Mouse (Mus musculus) lung, postnatal 0 days (tissue): Measurements from ENCODE around the gene Fam124a. TPM values are rescaled to one million over a fixed set of nuclear protein-coding genes. Genes with fewer than 3 reads are reported as not detected.

Experiments used
- ATAC-seq: fragments of 200-750 bp; cut with Nextera tagmentation; 2 replicates; pipeline ENCODE4 v1.8.0; 2017; ENCODE audit warnings: moderate library complexity
- DNase-seq: peaks from one replicate; pipeline ENCODE4 v3.0.0-alpha.2; 2016; ENCODE audit warnings: low spot score
- H3K27ac ChIP-seq: fragments of 300-500 bp; sonication (generic); 2 replicates; pipeline ENCODE4 v1.5.1; 2014; ENCODE audit warnings: antibody characterized with exemption, mild to moderate bottlenecking, low read length, mixed read lengths
- H3K27me3 ChIP-seq: fragments of 300-500 bp; sonication (generic); replicated peaks from 2 replicates; pipeline ENCODE4 v1.6.1; 2014; ENCODE audit warnings: low read length, mixed read lengths; ENCODE audit not compliant: insufficient read depth
- H3K36me3 ChIP-seq: fragments of 300-500 bp; sonication (generic); 2 replicates; pipeline ENCODE4 v1.6.1; 2014; ENCODE audit warnings: low read length, mixed read lengths; ENCODE audit not compliant: insufficient read depth
- H3K4me1 ChIP-seq: fragments of 300-500 bp; sonication (generic); 2 replicates; pipeline ENCODE4 v1.6.1; 2014; ENCODE audit warnings: antibody characterized with exemption, low read depth, low read length, mixed read lengths; ENCODE audit not compliant: insufficient read depth
- H3K4me2 ChIP-seq: fragments of 300-500 bp; sonication (generic); replicated peaks from 2 replicates; pipeline ENCODE4 v1.6.1; 2014; ENCODE audit warnings: low read depth, mild to moderate bottlenecking, low read length, moderate library complexity, mixed read lengths
- H3K4me3 ChIP-seq: fragments of 300-500 bp; sonication (generic); 2 replicates; pipeline ENCODE4 v1.5.1; 2014; ENCODE audit warnings: low read depth, low read length
- H3K9ac ChIP-seq: fragments of 300-500 bp; sonication (generic); replicated peaks from 2 replicates; pipeline ENCODE4 v1.6.1; 2014; ENCODE audit warnings: low read depth, mild to moderate bottlenecking
- H3K9me3 ChIP-seq: fragments of 300-500 bp; sonication (generic); 2 replicates; pipeline ENCODE4 v1.6.1; 2016; ENCODE audit warnings: low read length, mixed read lengths
- CTCF ChIP-seq: IDR thresholded peaks from 2 replicates; pipeline ENCODE4 v1.5.1; 2016; ENCODE audit warnings: antibody characterized with exemption, mild to moderate bottlenecking
- EP300 ChIP-seq: IDR thresholded peaks from 2 replicates; pipeline ENCODE4 v1.6.1; 2016; ENCODE audit warnings: antibody characterized with exemption, mild to moderate bottlenecking, control low read depth
- WGBS: fragments of 180-500 bp; shearing (Covaris S2); extraction: QIAGEN DNeasy Blood & Tissue Kit; methylation state at CpG from one replicate; pipeline ENCODE4 v1.1.7; 2014; 5-methylcytosine and 5-hydroxymethylcytosine counted together
- polyA plus RNA-seq: library from polyadenylated mRNA; unstranded; fragments of >200 nt; fragmentation: Nextera tagmentation; extraction: Ambion mirVana; gene quantifications from 2 replicates; pipeline ENCODE4 v1.2.1, GENCODE M21; 2015

The Fam124a gene
- polyA plus RNA-seq = 9.4 and 10.2 TPM in 2 replicates

GRCm38 (mm10) chr14:62555309-62555829, at the start of gene Fam124a:
Fam124a (plus strand) TSS chr14:62555737.
- TF ChIP-seq EP300 (no peak), CTCF (peak; percentile 39)
- peak; percentile 92 for ATAC-seq
- peak; percentile 92 for DNase-seq
- Histone ChIP-seq H3K27me3 (no peaks in the 10 kb centered on the region), H3K27ac (peak within 1 kb of the TSS; percentile 57), H3K4me2 (peak within 1 kb of the TSS; percentile 94), H3K9me3 (no peaks in the 10 kb centered on the region), H3K36me3 (no peaks in the 10 kb centered on the region), H3K4me3 (peak within 1 kb of the TSS; percentile 58), H3K9ac (peak within 1 kb of the TSS; percentile 62), H3K4me1 (peaks cover 12% of the 10 kb centered on the region; the same call in 1 of the 2 replicates)
- WGBS = under 1% methylated on average over 33 of the region's 51 CpGs

- DNase-seq = no peak
- TF ChIP-seq CTCF (no peak), EP300 (no peak)
- no peaks in the 10 kb centered on the region for H3K36me3 ChIP-seq
Measured at GRCm38 (mm10) chr14:62506261-62506660, 49.3 kb upstream of the Fam124a start.

GRCm38 (mm10) chr14:62509350-62509749, 46.2 kb upstream of the Fam124a start:
- Histone ChIP-seq H3K9me3 (no peaks in the 10 kb centered on the region), H3K36me3 (no peaks in the 10 kb centered on the region), H3K27me3 (no peaks in the 10 kb centered on the region), H3K4me2 (no peak overlapping the region), H3K27ac (no peak overlapping the region), H3K4me1 (no peaks in the 10 kb centered on the region), H3K4me3 (no peak overlapping the region), H3K9ac (no peak overlapping the region)
- DNase-seq (peak; percentile 11), ATAC-seq (no peak)
- TF ChIP-seq CTCF = no peak
- no peak for TF ChIP-seq EP300
- WGBS = 39% methylated on average over 3 of the region's 3 CpGs

More at GRCm38 (mm10) chr14:62506261-62506660, 49.3 kb upstream of the Fam124a start:
- Histone ChIP-seq H3K9me3 (no peaks in the 10 kb centered on the region), H3K4me3 (no peak overlapping the region), H3K27ac (no peak overlapping the region), H3K9ac (no peak overlapping the region), H3K4me2 (no peak overlapping the region), H3K4me1 (no peaks in the 10 kb centered on the region), H3K27me3 (no peaks in the 10 kb centered on the region)
- no peak for ATAC-seq
- WGBS = 79% methylated on average over 3 of the region's 3 CpGs

GRCm38 (mm10) chr14:62512845-62513244, 42.7 kb upstream of the Fam124a start:
- H3K4me3 ChIP-seq = no peak overlapping the region
- WGBS = 47% methylated on average over 1 of the region's 1 CpGs
- ATAC-seq (no peak), DNase-seq (no peak)
- H3K4me2 ChIP-seq = no peak overlapping the region
- no peaks in the 10 kb centered on the region for H3K27me3 ChIP-seq
- H3K27ac ChIP-seq = no peak overlapping the region
- H3K9me3 ChIP-seq = no peaks in the 10 kb centered on the region
- no peak for TF ChIP-seq EP300
- no peak for TF ChIP-seq CTCF
- H3K4me1 ChIP-seq = no peaks in the 10 kb centered on the region
- H3K9ac ChIP-seq = no peak overlapping the region
- no peaks in the 10 kb centered on the region for H3K36me3 ChIP-seq

- H3K9me3 ChIP-seq = no peaks in the 10 kb centered on the region
- WGBS = 57% methylated on average over 2 of the region's 2 CpGs
- H3K27me3 ChIP-seq = no peaks in the 10 kb centered on the region
- TF ChIP-seq EP300 (no peak), CTCF (no peak)
- H3K4me3 ChIP-seq = no peak overlapping the region
- no peak overlapping the region for H3K9ac ChIP-seq
- DNase-seq = no peak
- no peaks in the 10 kb centered on the region for H3K36me3 ChIP-seq
- no peak for ATAC-seq
- H3K4me2 ChIP-seq = no peak overlapping the region
- no peaks in the 10 kb centered on the region for H3K4me1 ChIP-seq
- H3K27ac ChIP-seq = no peak overlapping the region
Measured at GRCm38 (mm10) chr14:62530951-62531350, 24.6 kb upstream of the Fam124a start.

GRCm38 (mm10) chr14:62536127-62536526, 19.4 kb upstream of the Fam124a start:
- Histone ChIP-seq H3K36me3 (no peaks in the 10 kb centered on the region), H3K4me2 (no peak overlapping the region), H3K27ac (no peak overlapping the region), H3K9ac (no peak overlapping the region), H3K9me3 (no peaks in the 10 kb centered on the region), H3K4me3 (no peak overlapping the region), H3K27me3 (no peaks in the 10 kb centered on the region), H3K4me1 (no peaks in the 10 kb centered on the region)
- no peak for ATAC-seq
- no peak for DNase-seq
- TF ChIP-seq EP300 = no peak
- TF ChIP-seq CTCF = no peak
- 65% methylated on average over 5 of the region's 5 CpGs for whole genome bisulfite sequencing

- Histone ChIP-seq H3K4me3 (no peak overlapping the region), H3K36me3 (no peaks in the 10 kb centered on the region), H3K27ac (no peak overlapping the region), H3K4me2 (no peak overlapping the region), H3K4me1 (no peaks in the 10 kb centered on the region), H3K9me3 (no peaks in the 10 kb centered on the region), H3K9ac (no peak overlapping the region), H3K27me3 (no peaks in the 10 kb centered on the region)
- DNase-seq (peak; percentile 36), ATAC-seq (no peak)
- 47% methylated on average over 5 of the region's 5 CpGs for WGBS
- no peak for TF ChIP-seq EP300
Measured at GRCm38 (mm10) chr14:62536988-62537387, 18.5 kb upstream of the Fam124a start.
